Mouse (Mus musculus) heart, adult 9 months (tissue): ENCODE results near the gene Acmsd.
"Not testable (repeated sequence)": the region's sequence is repeated elsewhere in the genome, so short reads cannot be mapped to it uniquely, and the experiment has no call there.

Source experiments
- DNase-seq, 2 experiments: peaks; one replicate each; pipeline ENCODE4 v3.0.0; 2022; ENCODE audit warnings: low spot score in 2 of 2

Acmsd gene

GRCm38 (mm10) chr1:127729096-127729495, at the start of gene Acmsd:
Acmsd (plus strand) TSS chr1:127729413.
- no peak for DNase-seq

DNA sequence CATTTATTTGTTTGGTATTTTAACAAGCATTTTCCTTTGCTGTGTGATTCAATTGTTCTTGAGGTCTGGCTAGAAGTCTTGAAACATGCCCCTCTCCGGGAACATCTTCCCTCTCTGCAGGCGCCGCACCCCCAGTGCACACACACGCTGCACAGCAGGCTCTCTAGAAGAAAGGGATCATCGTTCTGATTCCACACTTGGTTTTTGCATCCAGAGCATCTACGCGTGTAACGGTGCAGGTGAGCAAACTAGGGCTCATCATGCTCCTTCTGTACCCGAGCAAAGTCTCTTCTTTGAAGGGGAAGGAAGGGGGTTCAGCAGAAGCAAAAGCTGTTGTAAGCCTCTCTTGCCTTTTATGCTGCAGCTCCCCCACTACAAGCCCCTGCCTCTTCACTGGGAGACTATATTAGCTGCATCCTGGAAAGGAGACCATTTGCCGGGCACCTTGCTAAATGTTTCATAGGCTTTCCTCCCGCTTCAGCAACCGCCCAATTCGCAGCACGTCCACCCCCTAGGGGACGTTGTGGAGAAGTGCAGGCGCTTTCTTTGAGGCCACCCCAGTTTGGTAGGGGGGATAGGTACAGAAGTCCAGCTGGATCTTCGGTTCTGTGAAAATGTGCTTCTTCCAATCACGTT, 49.6 kb upstream of the Acmsd start, which contains the start of gene Tmem163:
Gene Tmem163 (minus strand): TSS at position 51 of the 636 bp plus-strand sequence.
- no peak for DNase-seq

- no peak for DNase-seq
Observed at GRCm38 (mm10) chr1:127696533-127696932, 32.7 kb upstream of the Acmsd start.

GRCm38 (mm10) chr1:127702187-127702586, 27.0 kb upstream of the Acmsd start:
- DNase-seq = no peak

DNA sequence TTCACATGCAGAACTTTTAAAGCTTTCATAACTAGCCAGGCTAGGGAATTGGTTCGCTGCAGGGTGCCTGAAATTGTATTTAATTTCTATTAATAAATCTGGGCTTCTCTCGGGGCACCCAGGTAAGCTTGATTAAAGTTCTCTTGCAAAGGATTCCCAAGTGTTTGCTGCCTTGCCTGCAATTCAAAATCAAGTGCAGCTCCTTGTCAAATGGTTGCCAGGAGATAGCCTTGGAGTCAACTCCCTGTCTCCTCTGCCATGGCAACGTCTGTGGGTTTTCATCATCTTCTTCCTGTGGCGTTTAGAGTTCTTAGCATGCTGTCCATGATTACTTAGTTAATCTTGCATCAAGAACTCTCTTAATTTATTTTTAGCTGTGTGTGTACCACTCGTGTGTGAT, 22.9 kb upstream of the Acmsd start:
- no peak for DNase-seq

DNA sequence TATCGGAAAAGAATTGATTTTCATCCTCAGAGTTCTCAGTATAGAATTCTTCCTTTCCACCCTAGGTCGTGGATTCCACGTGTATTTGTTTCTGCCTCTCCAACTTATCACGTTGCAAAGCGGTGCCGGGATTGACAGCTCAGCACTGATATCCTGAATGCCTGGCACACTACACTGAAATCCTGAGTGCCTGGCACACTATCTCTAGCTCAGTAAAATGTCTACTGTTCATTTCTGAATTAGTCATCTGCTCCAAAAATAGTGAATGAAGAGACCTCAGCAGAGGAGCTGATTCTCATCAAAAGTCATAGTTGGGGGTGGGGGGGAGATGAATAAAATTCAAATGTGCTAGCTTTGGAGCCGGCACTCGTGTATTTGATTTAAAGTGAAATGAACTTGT, 12.8 kb upstream of the Acmsd start:
- DNase-seq = peak; percentile 4 to 27

- no peak for DNase-seq
Observed at GRCm38 (mm10) chr1:127718290-127718689, 10.9 kb upstream of the Acmsd start.

DNA sequence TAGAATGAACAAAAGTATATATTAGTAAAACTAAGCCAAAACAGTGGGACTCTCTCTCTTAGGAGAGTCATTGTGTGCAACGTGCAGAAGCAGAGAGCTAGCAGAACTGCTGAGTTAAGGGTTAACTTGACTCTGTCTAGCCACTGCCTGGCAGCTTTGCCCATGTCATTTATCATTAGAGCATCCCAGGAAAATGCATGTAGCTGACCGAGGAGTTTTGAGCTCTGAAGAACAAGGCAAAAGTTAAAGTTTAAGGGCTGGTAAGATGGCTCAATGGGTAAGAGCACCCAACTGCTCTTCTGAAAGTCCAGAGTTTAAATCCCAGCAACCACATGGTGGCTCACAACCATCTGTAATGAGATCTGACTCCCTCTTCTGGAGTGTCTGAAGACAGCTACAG, 5.6 kb upstream of the Acmsd start:
- no peak for DNase-seq

GRCm38 (mm10) chr1:127731086-127731485, 1.9 kb downstream of the Acmsd start:
- no peak for DNase-seq

- no peak for DNase-seq
Observed at GRCm38 (mm10) chr1:127732435-127732834, 3.2 kb downstream of the Acmsd start.

GRCm38 (mm10) chr1:127732841-127733240, 3.6 kb downstream of the Acmsd start:
- no peak for DNase-seq

DNA sequence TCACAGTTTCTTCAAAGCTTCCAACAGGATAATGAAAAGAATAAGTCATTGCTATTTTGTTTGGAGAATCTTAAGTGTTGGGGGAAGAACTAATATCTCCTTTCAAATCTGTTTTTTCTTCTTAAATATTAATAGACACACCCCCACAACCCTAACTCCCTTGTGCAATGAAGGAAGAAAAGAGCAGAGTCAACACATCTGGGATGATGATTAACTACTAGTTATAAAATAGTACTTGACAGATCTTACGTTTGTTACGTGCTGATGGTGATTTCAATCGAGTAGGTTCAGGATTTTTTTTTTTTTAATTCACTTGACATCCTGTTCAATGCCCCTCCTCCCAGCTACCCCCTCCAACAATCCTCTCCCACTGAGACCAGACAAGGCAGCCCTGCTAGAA, 6.1 kb downstream of the Acmsd start:
- DNase-seq = no peak

GRCm38 (mm10) chr1:127750401-127751102, 21.3 kb downstream of the Acmsd start:
- DNase-seq = no peak

DNA sequence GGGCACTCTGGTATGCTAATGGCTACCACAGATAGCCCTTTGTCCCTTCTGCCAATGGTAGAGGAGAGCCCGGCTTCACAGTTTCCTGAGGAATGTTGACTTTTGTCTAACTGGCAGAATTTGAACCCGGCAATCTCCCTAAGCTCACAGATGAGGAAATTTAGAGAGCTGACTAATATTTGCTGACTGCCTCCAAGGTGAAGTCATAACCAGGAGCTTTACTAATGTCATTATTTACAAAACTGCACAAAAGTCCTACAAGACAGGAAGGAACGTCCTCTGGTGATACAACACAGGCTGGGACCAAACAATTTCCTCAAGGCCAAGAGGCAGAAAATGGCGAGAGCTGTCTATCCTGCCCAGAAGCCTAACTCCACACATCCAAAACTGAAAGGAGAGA, 26.6 kb downstream of the Acmsd start:
- no peak for DNase-seq

DNA sequence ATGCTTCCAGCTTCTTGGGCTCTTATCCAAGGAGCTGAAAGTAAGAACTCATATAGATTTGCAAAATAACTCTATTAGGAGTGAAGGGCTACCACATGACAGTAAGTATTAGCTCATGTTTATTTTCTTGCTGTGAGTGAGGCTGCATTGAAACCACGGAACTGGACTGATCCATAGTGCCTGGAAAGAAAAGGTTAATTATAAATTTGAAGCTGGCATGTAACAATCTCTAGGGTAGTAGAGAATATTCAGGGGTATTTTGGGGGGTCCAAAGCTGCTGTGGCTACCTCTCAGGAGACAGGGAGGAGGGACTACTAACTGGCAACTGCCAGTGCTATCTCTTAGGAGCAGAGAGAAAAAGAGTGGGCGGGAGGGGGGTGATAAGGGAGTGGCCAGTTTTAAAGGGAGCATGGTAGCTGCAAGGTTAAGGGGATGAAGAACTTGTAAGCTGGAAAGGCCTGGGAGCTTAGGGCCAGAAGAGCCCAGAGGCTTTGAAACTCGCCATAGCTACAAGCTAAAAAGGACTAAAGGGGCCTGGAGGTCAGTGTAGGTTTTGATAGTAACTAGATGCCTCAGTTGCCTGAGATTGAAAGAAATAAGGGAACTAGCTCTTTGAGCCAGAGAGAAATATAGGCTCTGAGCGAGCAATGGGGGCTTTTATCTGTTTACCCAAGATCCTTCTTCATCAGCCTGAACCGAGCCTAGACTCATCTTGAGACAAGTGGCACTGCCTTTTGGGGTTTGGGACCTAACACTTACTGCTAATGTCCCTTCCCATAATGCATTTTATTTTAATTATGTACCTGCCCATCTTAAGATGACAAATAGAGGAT, 27.3 kb downstream of the Acmsd start:
- no peak for DNase-seq

DNA sequence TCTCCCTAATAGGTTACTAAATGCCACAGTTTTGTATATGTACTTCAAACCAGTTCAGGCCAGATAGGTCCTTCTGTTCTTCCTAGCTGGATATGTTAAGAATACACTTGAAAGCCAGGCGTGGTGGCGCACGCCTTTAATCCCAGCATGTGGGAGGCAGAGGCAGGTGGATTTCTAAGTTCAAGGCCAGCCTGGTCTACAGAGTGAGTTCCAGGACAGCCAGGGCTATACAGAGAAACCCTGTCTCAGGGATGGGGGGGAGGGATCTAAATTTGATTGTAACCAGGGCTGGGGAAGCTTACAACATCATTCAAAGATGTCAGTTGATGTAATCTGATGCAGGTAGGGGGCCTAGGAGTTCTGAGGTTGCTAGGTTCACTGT, 27.9 kb downstream of the Acmsd start:
- DNase-seq = not testable (repeated sequence)

- DNase-seq = no peak
Observed at GRCm38 (mm10) chr1:127765468-127765867, 36.3 kb downstream of the Acmsd start.

GRCm38 (mm10) chr1:127766741-127767140, 37.5 kb downstream of the Acmsd start:
- DNase-seq = no peak

DNA sequence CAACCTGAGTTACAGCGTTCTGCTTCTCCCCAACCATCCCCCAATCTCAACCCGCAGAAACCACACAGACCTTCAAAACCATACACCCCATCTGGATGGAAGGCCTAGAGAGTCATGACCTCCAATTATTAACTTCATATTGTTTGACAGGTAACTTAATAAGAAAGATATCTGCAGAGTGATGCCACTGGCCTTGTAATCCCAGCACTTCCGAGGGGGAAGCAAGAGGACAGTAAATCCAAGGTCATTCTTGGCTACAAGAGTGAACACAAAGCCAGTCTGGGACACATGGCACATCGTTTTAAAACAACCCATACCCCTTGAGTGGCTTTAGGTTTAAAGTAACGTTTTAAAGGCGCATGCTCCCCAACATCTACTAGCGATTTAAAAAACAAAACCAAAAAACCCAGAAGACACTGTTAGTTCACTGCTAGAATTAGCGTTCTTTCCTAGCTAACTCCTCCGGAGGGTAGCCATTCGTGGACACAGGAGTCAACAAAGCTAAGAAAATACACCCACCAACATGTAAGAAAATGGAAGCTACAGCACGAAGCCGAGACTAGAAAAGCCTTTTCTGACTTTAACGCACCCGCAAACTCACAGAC, 44.1 kb downstream of the Acmsd start:
- no peak for DNase-seq

- peak; percentile 99 for DNase-seq
Observed at GRCm38 (mm10) chr1:127773803-127774500, 44.7 kb downstream of the Acmsd start, which contains the start of gene Ccnt2. Ccnt2 (plus strand) TSS chr1:127774164.

GRCm38 (mm10) chr1:127774501-127774880, 45.3 kb downstream of the Acmsd start:
- DNase-seq = no peak
